Mouse (Mus musculus) spleen, adult 12 weeks (tissue): ENCODE results near the gene Morc4.

Source experiments
- DNase-seq: peaks from one replicate; pipeline ENCODE4 v3.0.0; 2022; ENCODE audit warnings: low spot score

The Morc4 gene

GRCm38 (mm10) chrX:139870938-139871791 lies at the start of gene Morc4:
TSS of gene Morc4 (minus strand) at chrX:139871677.
- no peak for DNase-seq

GRCm38 (mm10) chrX:139920572-139920971 lies 49.1 kb upstream of the Morc4 start:
- no peak for DNase-seq

GRCm38 (mm10) chrX:139891387-139891786 lies 19.9 kb upstream of the Morc4 start:
- no peak for DNase-seq

- DNase-seq = no peak
Measured at GRCm38 (mm10) chrX:139883221-139883620, 11.7 kb upstream of the Morc4 start.

- no peak for DNase-seq
Measured at GRCm38 (mm10) chrX:139877936-139878335, 6.5 kb upstream of the Morc4 start.

- DNase-seq = no peak
Measured at GRCm38 (mm10) chrX:139877105-139877504, 5.6 kb upstream of the Morc4 start.

- no peak for DNase-seq
Measured at GRCm38 (mm10) chrX:139870300-139870711, 1.2 kb downstream of the Morc4 start.

GRCm38 (mm10) chrX:139859402-139859801 lies 12.1 kb downstream of the Morc4 start:
- DNase-seq = no peak

GRCm38 (mm10) chrX:139854795-139855194 lies 16.7 kb downstream of the Morc4 start:
- DNase-seq = no peak

- DNase-seq = no peak
Measured at GRCm38 (mm10) chrX:139841091-139841490, 30.4 kb downstream of the Morc4 start.

GRCm38 (mm10) chrX:139839057-139839456 lies 32.4 kb downstream of the Morc4 start:
- no peak for DNase-seq

- DNase-seq = no peak
Measured at GRCm38 (mm10) chrX:139832464-139832863, 39.0 kb downstream of the Morc4 start.

GRCm38 (mm10) chrX:139828363-139829092 lies 42.9 kb downstream of the Morc4 start:
- no peak for DNase-seq

GRCm38 (mm10) chrX:139826926-139827325 lies 44.6 kb downstream of the Morc4 start:
- no peak for DNase-seq

GRCm38 (mm10) chrX:139825402-139825801 lies 46.1 kb downstream of the Morc4 start:
- no peak for DNase-seq

GRCm38 (mm10) chrX:139815201-139815600 lies 56.3 kb downstream of the Morc4 start:
- no peak for DNase-seq

GRCm38 (mm10) chrX:139814018-139814635 lies 57.4 kb downstream of the Morc4 start:
- no peak for DNase-seq

- no peak for DNase-seq
Measured at GRCm38 (mm10) chrX:139813299-139814002, 58.0 kb downstream of the Morc4 start.

GRCm38 (mm10) chrX:139812636-139813298 lies 58.7 kb downstream of the Morc4 start:
- DNase-seq = no peak

GRCm38 (mm10) chrX:139808501-139808900 lies 63.0 kb downstream of the Morc4 start:
- no peak for DNase-seq

GRCm38 (mm10) chrX:139808085-139808484 lies 63.4 kb downstream of the Morc4 start:
- DNase-seq = no peak

GRCm38 (mm10) chrX:139807391-139807790 lies 64.1 kb downstream of the Morc4 start:
- DNase-seq = no peak
